Mouse (Mus musculus): ENCODE measurements around the gene Ebf1.

DNA sequence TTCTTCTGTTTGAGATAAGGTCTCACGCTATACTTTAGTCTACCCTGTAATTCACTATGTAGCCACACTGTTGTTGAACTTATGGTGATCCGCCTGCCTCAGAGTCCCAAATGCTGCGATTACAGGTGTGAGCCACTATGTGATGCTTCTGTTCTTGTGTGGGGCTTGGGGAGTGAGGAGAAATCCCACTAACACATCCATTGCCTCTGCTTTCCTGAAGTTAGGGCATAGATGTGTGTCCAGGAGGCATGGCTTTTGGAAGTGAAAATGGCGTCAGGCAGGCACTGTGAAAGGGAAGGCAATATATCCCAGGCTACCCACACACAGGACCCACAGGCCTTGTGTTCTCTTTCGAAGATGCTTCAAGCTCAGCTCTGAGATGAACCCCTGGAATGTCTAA, 86.8 kb downstream of the Ebf1 start:
- no peak for TF ChIP-seq TAL1 (IDR thresholded peaks at IDR 0.05; ENCODE audit: low read length)
- TF ChIP-seq GATA1 (IDR thresholded peaks at IDR 0.05; ENCODE audit: low read length) = no peak

Data from erythroblast, embryonic 14.5 days (primary cell).